Mouse (Mus musculus): ENCODE measurements at regions not wholly inside any gene's neighbourhood (a gene's known extent, or its start where the extent isn't known, plus 50 kb on each side); places are given as distances from the start of the nearest gene placed in this dataset.
"Not testable (repeated sequence)": the region's sequence is repeated elsewhere in the genome, so short reads cannot be mapped to it uniquely, and the experiment has no call there.

DNA sequence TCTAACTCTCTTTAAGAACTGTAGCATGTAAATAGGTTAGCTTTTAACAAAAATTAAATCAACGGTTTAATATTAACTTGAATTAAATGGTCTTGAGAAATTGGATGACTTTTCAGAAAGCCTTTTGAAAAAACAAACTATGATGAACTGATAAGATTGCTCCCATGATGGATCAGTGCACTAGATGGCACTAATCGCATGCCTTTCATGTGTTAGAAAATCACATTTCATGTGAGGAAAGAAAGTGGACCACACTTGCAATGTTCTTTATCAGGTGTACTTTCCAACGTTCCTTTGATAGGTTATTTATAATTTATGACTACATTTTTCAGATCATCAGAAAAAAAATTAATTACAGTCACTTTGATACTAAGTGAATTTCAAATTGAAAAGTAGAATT, 1003.2 kb upstream of the 4930412O13Rik start:
- no peak for DNase-seq

DNA sequence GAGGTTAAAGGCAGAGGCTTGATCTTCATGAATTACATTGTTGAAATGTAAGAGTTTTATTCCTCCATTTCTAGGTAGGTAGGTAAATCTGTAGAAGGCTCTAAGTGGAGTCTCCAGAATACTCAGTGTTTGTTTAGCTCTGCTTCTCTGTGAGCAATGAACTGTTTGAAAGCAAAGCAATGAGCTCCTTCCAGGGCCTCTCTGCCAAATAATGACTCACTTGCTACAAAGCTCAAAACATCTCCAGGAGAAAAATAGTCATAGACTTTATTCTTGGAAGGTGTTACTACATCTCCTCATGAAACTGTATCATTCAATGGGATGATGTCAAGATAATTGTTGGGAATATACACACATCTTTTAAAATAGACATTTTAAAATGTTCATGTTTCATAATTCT, 968.6 kb upstream of the 4930412O13Rik start:
- peak in 1 of 2 experiments; percentile 0 for DNase-seq

DNA sequence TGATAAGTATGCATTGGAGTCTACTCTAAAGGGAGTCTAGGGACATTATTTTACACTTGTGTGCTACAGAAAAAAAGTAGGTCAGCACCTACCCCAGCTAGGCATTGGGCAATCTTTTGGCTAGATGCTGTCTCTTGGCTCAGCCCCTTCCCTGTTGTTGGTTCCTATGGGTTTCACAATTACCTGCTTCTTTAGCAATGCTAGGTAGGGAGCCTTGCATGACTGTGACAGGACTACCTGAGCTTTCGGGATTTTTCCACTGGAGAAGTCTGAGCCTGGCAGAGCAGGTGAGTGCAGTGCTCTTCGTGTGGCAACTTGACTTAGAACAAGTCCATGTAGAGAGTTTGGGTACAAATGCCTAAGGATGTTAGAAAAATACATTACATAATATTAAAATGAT, 956.2 kb upstream of the 4930412O13Rik start:
- no peak for DNase-seq

DNA sequence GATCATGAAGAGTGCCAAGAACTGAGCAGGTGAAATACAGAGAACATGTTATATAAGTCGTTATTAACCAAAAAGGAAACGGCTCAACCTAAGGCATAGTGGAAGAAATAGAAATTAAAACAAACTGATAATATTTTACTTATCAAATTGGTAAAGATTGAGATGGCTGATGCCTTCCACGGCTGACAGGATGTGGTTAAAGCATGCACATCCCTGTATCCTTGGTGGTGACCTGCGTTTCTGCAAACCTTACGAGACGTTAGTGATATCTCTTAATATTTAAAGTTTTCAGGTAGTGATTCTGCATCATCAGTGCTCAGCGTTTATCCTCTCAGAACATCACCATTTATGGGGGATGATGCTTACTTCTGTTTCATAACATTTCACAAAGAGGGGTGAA, 939.5 kb upstream of the 4930412O13Rik start:
- no peak for DNase-seq

DNA sequence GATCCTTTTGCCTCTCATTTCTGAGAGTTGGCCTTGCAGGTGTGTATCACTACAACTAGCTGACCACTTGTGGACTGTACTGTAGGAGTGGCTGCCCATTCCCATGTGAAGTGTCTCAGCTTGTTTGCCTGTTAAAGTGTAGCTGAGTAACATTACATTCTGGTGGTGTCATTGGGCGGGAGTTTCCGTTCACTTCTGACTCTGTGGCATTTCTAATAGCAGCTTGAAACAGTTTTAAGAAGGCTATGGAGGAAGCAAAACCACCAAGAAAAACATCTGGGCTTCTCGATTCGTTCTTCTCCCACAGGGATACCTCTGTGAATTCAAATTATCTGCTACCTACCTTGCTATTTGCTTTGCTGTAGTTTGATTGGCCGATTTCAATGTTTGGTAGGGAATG, 922.1 kb upstream of the 4930412O13Rik start:
- no peak for DNase-seq

DNA sequence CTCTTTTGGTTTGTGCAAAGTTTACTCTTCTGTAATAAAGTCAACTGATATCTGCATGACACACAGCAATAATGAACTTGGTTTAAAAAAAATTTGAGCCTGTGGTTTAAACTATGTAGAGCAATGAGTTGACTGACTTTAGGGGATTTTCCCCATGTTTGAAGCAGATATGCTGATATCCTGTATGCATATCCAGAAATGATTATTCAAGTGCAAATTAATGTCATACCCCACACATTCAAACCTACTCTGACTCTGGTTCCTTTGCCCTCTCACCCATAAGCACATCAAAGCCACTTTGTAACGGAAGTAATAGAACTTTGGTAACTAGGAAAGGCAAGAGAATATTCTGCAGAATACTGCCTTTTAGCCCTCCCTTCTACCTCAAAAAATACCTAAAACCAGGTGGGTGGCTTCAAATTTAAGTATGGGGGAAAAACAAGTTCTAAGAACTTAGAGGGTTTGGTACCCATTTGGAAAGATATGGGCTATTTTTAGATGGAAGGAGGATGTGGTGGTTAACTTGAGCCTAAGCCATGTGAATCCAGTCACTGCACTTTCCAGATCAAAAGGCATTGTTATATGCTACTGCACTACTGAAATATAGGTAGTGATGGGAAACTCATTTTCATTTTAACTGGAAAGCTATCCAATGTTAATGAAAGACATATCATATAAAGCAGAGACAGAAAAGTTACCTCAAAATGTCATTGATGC, 915.9 kb upstream of the 4930412O13Rik start:
- DNase-seq: no peak

DNA sequence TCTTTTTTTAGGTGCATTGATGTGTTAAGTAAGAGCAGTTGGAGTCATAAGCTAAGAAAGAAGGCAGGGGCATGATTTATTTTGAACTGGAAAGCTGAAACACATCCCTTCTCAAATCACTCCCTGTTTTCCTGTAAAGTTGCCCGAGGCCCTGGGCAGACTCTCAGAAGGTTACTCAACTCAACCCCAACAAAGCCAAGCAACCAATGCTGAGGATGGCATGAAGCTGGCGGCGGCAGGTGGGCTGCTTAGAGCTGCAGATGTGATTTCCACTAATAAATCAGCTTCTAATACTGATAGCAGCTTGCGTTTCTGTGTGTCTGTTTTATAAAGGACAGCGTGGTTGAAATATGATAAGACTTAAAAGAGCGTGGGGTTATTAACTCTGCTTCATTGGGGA, 905.4 kb upstream of the 4930412O13Rik start:
- DNase-seq: no peak

DNA sequence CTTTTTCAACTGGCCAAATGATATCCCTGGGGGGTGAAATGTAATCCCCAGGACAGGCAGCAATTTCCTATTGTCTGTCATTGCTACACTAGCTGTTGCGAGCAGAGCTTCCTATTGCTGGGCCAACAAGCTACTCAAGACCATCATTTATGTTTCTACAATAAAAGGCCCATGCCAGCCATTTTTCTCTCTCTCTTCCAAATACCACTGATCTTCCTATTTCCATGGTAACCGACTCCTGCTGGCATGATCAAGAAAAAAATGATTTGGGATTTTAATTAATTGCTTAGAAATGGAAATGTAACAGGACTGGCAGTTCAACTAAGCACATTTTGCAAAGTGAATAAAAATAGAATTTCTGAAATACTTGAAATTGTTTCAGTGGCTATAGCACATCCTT, 868.7 kb upstream of the 4930412O13Rik start:
- no peak for DNase-seq

DNA sequence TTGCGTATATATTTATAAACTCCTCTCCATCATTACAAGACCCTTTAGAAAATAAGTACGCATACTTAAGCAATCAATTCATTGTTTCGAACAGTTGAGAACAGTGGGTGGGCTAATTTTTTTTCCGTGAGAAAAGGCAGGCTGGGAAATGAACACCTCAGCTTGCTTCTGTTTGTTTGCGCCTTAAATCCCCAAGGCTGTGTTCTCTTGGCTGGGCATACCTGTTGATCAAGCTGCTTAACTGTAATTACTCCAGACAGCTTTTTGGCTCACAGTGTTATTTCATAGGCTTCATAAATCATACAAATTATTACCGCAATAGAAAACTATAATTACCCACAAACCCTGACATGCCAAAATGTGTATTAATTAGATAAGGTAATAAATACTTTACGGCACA, 848.0 kb upstream of the 4930412O13Rik start:
- DNase-seq: no peak

DNA sequence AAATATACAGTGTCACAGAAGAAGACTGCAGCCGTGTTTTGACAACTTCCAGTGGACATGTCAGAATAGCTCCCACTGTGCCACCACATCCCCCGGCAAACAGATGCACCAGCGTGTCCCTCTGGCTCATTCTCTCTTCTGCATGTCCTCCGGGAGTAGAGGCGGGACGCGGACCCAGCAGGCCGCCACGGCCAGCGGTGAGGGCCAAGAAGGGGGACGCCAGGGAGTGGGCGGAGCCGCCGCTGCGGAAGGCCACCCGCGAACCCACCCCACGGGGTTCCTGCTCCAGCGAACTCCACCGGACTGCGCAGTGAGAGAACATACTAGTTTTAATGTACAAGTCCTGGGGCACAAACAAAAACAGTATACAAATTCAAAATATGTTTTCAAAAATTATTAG, 838.7 kb upstream of the 4930412O13Rik start:
- not testable (repeated sequence) for DNase-seq

DNA sequence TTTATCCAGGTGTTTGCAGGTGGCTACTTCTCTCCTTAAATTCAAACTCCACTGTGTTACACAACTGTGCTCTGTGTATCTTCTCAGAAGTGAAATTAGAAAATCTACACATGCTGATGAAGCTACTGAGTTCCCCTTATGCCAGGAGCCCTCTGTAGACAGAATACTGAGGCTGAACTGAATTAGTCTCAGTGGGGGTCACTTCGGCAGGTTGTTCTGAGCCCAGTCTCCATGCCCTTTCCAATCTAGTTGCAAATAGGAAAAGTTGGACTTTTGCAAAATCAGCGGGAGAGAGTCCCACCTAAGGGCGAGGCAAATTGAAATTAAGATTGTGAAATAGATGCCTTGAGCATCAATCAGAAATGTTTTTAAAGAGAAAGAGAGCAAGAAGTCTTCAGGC, 833.1 kb upstream of the 4930412O13Rik start:
- DNase-seq: no peak

DNA sequence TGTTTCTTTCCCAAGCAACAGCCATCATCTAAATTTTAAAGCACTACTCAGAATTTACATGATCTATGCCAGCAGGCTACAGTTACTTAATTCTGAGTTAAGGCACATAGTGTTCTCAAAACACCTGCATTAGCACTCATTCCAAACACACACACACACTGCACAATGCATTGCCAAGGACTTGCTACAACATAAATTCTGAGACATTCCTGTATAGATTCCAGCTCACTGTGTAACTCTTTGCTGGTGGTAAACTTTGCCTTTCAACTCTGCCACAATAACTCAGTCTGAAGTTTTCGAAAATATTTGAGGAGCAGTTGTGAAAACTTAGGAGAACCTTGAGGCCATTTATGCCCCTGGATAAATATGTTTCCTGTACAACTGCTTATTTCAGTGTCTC, 807.2 kb upstream of the 4930412O13Rik start:
- no peak for DNase-seq

DNA sequence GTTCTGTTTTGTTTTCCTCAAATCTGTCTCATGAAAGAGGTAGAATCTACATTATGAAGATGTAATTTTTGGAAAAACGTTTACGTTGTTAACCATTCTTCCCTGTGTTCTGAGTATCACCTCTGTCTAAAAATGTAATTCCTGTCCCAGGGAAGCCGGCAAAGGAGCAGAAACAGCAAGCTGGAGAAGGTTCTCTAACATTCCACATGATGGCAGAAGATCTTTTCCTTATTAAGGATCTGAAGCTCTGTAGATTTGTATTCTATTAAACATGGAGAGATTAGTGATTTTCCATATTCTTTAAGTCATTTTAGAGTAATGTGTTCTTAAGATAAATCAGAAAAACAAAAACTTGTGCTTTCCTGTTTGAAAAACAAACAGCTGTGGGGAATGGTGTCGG, 802.9 kb upstream of the 4930412O13Rik start:
- no peak for DNase-seq

DNA sequence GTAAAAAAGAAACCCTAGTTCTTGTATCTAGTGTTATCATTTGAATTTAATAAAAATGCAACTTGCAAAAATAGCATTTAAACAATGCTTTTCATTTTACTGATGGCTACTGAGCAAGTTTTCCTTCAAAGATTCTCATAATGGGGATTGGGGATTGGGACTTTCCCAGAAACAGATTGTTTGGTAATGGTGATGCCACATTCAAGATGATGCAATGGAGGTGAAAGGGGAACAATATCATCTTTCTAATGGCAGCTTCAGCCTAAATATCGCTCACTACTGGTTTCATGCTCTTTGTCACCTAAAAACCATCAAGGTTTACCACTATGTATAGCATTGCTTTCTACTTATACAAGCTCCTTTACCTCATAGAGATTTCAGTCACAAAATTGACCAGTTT, 799.3 kb upstream of the 4930412O13Rik start:
- no peak for DNase-seq

DNA sequence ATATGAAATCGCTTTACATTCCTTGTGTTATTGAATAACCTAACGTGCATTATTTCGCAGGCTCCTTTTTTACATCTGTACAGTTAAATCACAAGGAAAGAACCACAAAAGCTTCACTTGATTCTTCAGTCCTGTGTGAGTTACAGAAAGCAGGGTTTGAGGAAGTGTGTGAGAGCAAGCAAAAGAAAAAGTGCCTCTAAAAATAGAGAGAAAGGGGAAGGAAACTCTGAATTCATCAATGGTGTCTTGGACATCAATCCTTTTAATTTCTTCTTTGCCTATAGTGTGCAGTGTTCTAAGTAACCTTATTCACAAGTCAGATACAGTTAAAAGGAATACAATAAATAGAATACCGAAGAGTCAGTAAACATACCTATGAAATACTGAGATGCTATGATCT, 785.7 kb upstream of the 4930412O13Rik start:
- no peak for DNase-seq

DNA sequence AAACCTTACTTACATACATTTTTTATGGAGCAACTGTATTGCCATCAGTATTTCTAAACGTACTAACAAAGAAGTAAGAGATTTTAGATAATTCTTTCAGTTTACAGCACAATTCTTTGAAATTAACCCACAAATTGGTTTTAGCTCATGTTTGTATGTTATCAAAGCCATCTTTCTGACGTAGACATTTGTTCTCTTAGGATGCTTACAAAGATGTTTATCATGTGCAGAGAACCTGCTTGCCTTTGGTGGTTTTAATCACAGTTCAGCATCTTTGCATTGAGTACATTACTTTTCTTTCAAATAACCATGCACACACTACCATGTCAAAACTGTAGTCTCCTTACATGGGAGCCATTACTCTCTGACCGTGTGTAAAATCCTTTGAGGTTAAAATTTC, 764.4 kb upstream of the 4930412O13Rik start:
- DNase-seq: no peak

DNA sequence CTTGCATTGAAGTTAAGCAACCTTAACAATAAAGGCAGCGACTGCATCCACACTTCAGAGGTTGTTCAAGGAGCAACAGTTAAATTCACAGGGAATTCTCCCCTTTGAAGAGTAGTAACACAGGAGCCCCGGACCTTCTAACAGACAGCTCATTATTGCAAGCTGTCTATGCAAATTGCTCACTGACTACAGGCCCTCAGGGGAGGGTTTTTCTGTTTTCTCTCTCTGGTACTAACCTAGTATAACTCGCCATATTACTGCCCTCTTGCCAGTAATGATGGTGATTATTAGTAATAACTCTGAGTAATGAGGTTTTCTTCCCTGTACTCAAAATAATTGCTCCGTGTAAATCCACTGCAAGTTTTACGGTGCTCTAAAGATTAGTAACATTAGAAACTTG, 763.5 kb upstream of the 4930412O13Rik start:
- DNase-seq: no peak

DNA sequence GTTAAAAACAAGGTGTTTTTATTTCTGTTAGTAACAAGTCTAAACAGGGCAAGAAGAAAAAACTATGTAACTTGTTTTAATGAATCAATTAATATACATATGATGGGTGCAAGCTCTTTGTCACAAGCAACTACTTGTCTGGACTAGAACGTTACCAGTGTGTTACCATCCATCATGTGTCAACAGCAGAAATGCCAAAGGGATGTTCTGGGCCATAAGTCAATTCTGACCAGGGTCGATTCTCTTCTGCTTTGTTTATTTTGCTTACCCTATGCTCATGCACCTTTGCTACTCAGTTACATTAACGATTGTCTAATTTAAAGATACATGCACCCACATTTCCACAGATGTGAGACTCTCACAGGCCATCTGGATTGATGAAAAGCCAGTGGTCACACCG, 744.1 kb upstream of the 4930412O13Rik start:
- DNase-seq: no peak

DNA sequence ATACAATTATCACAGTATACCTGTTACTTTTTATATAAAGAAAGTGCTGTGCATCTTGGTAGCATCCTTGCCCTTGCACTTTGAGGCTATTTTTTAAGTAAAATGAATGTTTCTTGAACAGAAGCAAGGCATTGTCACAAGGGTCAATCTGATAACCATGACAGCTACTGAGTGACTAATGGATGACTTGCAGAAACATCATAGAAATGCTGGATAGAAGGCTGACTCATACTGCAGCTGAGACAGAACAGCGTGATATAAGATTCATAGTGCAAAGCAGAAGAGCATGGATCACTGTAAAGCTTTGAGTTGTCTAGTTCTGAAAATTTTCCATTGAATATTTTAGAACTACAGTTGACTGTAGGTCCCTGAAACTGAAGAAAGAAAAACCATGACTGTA, 739.6 kb upstream of the 4930412O13Rik start:
- DNase-seq: no peak

DNA sequence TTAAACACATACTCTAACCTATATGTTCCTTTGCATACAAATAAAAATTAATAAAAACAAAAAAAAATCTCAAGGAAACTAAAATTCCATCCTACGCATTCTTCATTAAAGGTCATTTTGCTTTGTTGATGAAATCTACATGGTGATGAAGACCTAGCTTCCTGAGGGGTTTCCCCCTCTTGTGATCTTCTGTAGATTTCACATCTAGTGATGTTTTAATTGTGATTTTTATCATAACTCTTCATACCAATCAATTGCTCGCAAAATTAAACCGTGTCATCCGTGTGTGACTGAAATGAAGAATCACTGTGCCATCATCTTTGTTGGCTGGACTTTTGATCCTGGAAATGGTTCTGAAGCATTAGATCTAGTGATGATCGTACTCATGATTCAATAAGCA, 725.4 kb upstream of the 4930412O13Rik start:
- DNase-seq: no peak

DNA sequence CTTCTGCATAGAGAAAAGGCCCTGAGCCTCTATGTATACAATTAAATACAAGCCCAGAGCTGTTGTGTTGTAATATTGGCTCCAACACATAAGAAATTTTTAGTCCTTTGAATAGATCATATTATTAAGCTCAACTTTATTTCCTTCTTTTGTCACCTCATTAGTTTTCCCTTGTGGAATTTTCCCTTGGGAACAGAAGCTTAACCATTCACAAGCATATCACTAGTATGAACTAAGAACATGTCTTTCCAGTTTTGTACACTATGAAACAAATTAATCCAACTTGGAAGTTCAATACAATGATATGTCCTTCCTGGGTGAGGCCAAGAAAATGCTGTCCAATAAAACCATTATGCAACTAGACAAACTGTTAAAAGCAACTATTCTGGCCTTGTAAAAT, 720.9 kb upstream of the 4930412O13Rik start:
- DNase-seq: no peak

DNA sequence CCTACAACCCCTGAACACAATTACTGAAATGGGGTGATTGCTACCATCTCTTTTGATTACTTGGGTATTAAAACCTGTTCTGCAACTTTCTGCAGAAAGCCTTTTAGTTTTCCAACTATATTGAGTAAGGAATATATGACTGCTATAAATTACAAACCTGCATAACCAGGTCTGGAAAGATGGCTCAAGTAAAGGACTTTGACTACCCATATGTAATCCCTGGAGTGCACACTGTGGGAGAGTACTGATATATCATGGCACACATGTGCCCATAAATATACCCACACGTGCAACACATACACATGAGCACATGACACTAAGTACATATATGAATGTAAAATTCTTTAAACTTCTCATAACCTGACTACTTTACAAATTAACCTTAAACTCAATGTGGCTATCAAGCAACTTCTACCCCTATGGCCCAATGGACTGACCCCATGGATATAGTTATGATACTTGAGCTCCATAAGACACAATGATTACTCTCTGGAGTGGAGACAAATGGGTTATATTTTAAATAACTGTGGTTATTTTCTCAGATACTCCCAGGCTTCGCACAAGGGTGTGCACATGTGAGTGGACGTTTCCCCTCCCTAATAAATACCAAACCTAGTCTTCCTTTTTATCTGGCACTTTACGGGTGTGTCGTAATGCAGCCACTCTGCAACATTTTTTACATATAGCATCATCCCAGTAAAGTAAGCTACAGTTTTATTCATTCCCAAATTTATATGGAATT, 717.1 kb upstream of the 4930412O13Rik start:
- DNase-seq: no peak

DNA sequence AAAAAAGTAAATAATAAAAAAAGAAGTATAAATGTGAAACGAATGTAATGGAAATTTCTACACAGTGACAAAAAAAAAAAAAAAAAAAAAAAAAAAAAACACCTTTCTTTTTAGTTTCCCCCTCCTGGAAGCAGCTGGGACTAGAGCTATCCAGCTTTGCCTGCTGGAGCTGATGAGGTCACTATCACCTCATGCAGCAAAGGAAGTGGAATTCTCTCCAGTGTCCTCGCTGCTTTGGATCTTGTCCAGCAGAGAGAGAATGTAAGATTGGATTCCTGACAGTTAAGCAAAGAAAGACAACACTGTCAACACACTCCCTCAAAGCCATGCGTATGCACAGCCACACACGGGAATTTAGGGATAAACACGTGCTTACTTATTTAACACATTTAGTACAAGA, 698.9 kb upstream of the 4930412O13Rik start:
- DNase-seq: no peak

DNA sequence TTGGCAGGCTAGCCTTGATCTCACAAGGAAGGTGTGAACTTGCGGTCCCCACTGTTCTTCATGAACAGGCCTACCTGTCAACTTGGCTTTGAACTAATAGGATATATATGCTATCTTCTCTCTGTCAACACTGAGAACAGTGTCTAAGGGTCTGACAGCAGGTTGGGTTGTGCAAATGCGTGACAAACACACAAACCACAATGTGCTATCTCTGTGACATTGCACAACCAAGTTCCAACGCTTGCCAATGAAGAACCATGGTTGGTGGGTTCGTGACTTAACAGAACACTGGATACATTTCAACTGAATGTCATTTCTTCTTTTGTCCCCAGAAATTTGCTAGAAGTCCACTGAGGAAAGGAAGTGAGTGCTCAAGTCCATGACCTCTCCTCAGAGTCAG, 696.8 kb upstream of the 4930412O13Rik start:
- no peak for DNase-seq

Data from lung, adult 18-20 months (tissue).